Mouse (Mus musculus) embryonic facial prominence, embryonic 11.5 days (tissue): ENCODE results near the gene Rere. TPM values are rescaled to one million over a fixed set of nuclear protein-coding genes. Genes with fewer than 3 reads are reported as not detected.

ENCODE experiments used
- ATAC-seq: fragments of 200-750 bp; cut with Nextera tagmentation; replicated peaks from 2 replicates; pipeline ENCODE4 v1.8.0; 2017; ENCODE audit warnings: low read depth; ENCODE audit not compliant: insufficient number of reproducible peaks, low FRiP score, low TSS enrichment
- DNase-seq: peaks from one replicate; pipeline ENCODE4 v3.0.0-alpha.2; 2015; ENCODE audit warnings: low spot score
- H3K27ac ChIP-seq: fragments of 300-500 bp; sonication (generic); replicated peaks from 2 replicates; pipeline ENCODE4 v1.5.1; 2014; ENCODE audit warnings: mild to moderate bottlenecking, low read depth, low read length, control low read depth
- H3K27me3 ChIP-seq: fragments of 300-500 bp; sonication (generic); 2 replicates; pipeline ENCODE4 v1.6.1; 2014; ENCODE audit warnings: mild to moderate bottlenecking, low read length, moderate library complexity, mixed read lengths; ENCODE audit not compliant: control insufficient read depth, insufficient read depth
- H3K36me3 ChIP-seq: fragments of 300-500 bp; sonication (generic); replicated peaks from 2 replicates; pipeline ENCODE4 v1.6.1; 2014; ENCODE audit warnings: low read depth, mild to moderate bottlenecking, low read length, moderate library complexity, mixed read lengths; ENCODE audit not compliant: control insufficient read depth, insufficient read depth
- H3K4me1 ChIP-seq: fragments of 300-500 bp; sonication (generic); 2 replicates; pipeline ENCODE4 v1.6.1; 2014; ENCODE audit warnings: low read length, mixed read lengths; ENCODE audit not compliant: control insufficient read depth, insufficient read depth
- H3K4me2 ChIP-seq: fragments of 300-500 bp; sonication (generic); 2 replicates; pipeline ENCODE4 v1.6.1; 2014; ENCODE audit warnings: low read depth, mild to moderate bottlenecking, control low read depth, low read length, moderate library complexity
- H3K4me3 ChIP-seq: fragments of 300-500 bp; sonication (generic); 2 replicates; pipeline ENCODE4 v1.5.1; 2014; ENCODE audit warnings: low read depth, low read length, control low read depth
- H3K9ac ChIP-seq: fragments of 300-500 bp; sonication (generic); replicated peaks from 2 replicates; pipeline ENCODE4 v1.6.1; 2014; ENCODE audit warnings: mild to moderate bottlenecking, control low read depth, low read length
- H3K9me3 ChIP-seq: fragments of 300-500 bp; sonication (generic); replicated peaks from 2 replicates; pipeline ENCODE4 v1.6.1; 2016; ENCODE audit warnings: mild to moderate bottlenecking, low read length, inconsistent platforms, mixed read lengths; ENCODE audit not compliant: control insufficient read depth
- WGBS: fragments of 180-500 bp; shearing (Covaris S2); extraction: QIAGEN DNeasy Blood & Tissue Kit; methylation state at CpG from one replicate; pipeline ENCODE4 v1.1.7; 2014; 5-methylcytosine and 5-hydroxymethylcytosine counted together
- polyA plus RNA-seq: library from polyadenylated mRNA; unstranded; fragments of >200 nt; fragmentation: Nextera tagmentation; extraction: Ambion mirVana; gene quantifications from 2 replicates; pipeline ENCODE4 v1.2.1, GENCODE M21; 2014

The Rere gene
- polyA plus RNA-seq, 1 experiment from 2014 or later, result 22.9 TPM

DNA sequence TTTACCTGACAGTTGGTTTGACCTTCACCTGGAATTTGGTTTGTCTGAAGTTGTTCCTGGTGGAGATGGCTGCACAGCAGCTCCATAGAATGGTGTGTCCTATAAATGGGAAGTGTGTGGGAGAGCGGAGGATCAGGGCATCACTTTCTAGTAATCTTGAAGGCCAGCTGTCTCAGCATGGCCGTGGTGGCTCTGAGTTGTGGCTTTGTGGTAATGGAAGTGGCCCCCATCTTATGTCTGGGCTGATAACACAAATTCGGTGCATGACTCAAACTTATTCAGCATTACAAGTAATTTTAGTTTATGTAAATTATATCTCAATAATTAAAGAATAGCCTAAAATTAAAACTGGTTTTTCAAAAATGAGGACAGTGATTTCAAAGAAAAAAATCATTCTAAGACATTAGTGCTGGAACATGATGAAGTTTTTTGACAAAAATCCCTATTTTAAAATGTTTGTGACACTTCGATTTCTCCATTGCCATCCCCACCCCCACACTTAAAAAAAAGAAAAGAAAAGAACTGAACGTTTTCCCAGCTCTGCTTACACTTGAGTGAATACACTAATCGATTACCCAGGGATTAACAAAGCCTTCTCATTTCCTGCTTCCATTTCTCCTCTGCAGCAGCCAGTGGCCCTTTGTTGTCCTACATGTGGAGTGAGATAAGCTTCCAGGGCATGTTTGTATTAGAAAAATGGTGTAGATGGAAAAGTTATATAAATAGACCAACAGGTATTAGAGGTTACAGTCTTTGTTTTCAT, 180.2 kb downstream of the Rere start:
- no peaks in the 10 kb centered on the region for H3K9me3 ChIP-seq
- no peaks in the 10 kb centered on the region; the same call in 1 of the 2 replicates for H3K4me1 ChIP-seq
- WGBS, result 35% methylated on average over 6 of the region's 6 CpGs
- ATAC-seq (no peak), DNase-seq (no peak)
- H3K27ac ChIP-seq, result no peak overlapping the region
- H3K9ac ChIP-seq, result no peak overlapping the region
- H3K4me3 ChIP-seq, result no peak overlapping the region
- H3K4me2 ChIP-seq, result no peak overlapping the region
- no peaks in the 10 kb centered on the region for H3K36me3 ChIP-seq
- H3K27me3 ChIP-seq, result no peaks in the 10 kb centered on the region

DNA sequence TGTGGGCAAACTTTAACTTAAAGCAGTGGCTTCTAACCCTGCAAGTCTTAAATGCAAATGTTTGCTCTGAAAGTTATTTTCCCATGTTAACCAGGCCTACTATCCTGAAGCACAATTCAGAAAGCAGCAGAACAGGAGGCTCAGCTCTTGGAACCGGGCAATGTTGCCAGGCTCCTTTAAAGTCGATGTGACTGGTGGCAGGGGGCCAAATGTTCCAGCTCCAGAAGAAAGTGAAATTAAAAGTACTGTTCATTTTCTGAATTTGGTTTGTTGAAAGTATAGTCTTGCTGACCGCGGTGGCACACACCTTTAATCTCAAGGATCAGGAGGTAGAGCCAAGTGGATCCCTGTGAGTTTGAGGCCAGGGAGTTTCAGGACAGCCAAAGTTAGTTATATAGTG, 180.9 kb downstream of the Rere start:
- Histone ChIP-seq H3K9me3 (no peaks in the 10 kb centered on the region), H3K4me1 (no peaks in the 10 kb centered on the region; the same call in 1 of the 2 replicates), H3K27me3 (no peaks in the 10 kb centered on the region), H3K9ac (no peak overlapping the region), H3K36me3 (no peaks in the 10 kb centered on the region), H3K4me3 (no peak overlapping the region), H3K27ac (no peak overlapping the region), H3K4me2 (no peak overlapping the region)
- WGBS, result 83% methylated on average over 4 of the region's 4 CpGs
- ATAC-seq (no peak), DNase-seq (no peak)

DNA sequence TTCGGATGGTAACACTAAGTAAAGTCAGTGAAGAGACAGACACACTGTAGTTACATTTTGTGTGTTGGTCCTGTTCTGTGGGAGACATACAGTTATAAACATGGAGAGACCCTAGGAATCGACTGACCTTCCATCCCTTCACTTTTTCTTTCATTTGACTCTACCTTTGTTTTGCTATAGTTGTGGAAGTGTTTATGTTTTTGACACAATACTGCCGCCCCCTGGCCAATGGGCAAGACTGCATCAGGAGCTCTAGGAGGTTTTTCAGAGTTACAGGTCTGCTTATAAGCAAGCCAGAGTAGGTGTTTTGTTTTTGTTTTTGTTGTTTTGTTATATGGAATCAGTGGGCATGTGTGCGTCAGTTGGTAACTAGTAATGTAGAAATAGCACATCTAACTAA, 184.3 kb downstream of the Rere start:
- DNase-seq, result peak; percentile 74
- Histone ChIP-seq H3K36me3 (no peaks in the 10 kb centered on the region; the same call in 1 of the 2 replicates), H3K9me3 (no peaks in the 10 kb centered on the region), H3K4me2 (no peak overlapping the region), H3K4me1 (no peaks in the 10 kb centered on the region; the same call in 1 of the 2 replicates), H3K27me3 (no peaks in the 10 kb centered on the region), H3K9ac (no peak overlapping the region), H3K27ac (no peak overlapping the region), H3K4me3 (no peak overlapping the region)
- WGBS, result 49% methylated on average over 4 of the region's 4 CpGs
- ATAC-seq, result no peak

DNA sequence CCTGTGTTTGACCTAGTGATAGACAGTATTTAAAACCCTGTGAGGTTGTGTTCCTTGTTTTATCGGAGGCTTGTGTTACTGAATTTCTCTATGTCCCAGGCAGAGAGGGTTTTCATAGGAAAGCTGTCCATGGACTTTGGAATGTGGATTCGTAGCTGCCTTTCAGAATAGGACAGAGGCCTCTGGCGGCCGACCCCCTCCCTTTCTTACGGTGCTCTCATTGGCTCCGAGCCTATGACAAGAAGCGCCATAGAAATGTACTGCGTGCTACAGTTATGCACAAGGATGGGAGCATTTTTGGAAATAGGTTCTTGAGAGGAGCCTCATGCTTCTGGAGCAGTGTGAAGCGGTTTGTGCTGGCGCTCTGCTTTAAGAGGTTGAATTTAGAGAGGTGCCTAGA, 187.8 kb downstream of the Rere start:
- Histone ChIP-seq H3K4me2 (no peak overlapping the region), H3K4me1 (no peaks in the 10 kb centered on the region; the same call in 1 of the 2 replicates), H3K4me3 (no peak overlapping the region), H3K9ac (no peak overlapping the region), H3K9me3 (no peaks in the 10 kb centered on the region), H3K27ac (no peak overlapping the region), H3K27me3 (no peaks in the 10 kb centered on the region), H3K36me3 (no peaks in the 10 kb centered on the region; the same call in 1 of the 2 replicates)
- 90% methylated on average over 10 of the region's 10 CpGs for WGBS
- DNase-seq, result no peak
- no peak for ATAC-seq

DNA sequence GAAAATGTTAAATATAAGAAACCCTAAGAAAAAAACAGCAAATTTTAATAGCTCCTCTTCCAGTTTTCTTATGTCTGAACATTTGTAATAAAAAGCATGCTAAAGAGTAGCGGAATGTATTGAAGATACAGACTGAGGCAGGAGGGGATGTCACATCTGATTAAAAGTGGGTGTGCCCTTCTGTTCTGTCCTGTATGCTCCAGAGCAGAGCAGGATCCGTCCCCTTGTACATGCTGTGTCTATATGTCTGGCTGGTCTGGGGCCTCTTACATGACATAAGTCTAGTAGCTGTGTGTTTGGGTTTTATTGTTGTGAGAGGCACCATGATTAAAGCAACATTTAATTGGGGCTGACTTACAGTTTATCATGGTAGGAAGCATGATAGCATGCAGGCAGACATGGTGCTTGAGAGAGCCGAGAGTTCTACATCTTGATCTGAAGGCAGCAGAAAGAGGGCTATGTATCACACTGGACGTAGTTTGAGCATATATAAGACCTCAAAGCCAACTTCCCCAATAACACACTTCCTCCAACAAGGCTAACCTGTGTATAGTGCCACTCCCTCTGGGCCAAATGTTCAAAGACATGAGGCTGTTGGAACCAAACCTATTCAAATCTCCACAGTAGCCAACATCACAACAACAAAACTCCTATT, 189.4 kb downstream of the Rere start:
- no peak overlapping the region for H3K9ac ChIP-seq
- no peak overlapping the region for H3K4me3 ChIP-seq
- 90% methylated on average over 4 of the region's 4 CpGs for WGBS
- H3K27me3 ChIP-seq, result no peaks in the 10 kb centered on the region
- no peaks in the 10 kb centered on the region; the same call in 1 of the 2 replicates for H3K36me3 ChIP-seq
- no peak overlapping the region for H3K4me2 ChIP-seq
- DNase-seq (no peak), ATAC-seq (no peak)
- H3K9me3 ChIP-seq, result no peaks in the 10 kb centered on the region
- H3K27ac ChIP-seq, result no peak overlapping the region
- H3K4me1 ChIP-seq, result no peaks in the 10 kb centered on the region

DNA sequence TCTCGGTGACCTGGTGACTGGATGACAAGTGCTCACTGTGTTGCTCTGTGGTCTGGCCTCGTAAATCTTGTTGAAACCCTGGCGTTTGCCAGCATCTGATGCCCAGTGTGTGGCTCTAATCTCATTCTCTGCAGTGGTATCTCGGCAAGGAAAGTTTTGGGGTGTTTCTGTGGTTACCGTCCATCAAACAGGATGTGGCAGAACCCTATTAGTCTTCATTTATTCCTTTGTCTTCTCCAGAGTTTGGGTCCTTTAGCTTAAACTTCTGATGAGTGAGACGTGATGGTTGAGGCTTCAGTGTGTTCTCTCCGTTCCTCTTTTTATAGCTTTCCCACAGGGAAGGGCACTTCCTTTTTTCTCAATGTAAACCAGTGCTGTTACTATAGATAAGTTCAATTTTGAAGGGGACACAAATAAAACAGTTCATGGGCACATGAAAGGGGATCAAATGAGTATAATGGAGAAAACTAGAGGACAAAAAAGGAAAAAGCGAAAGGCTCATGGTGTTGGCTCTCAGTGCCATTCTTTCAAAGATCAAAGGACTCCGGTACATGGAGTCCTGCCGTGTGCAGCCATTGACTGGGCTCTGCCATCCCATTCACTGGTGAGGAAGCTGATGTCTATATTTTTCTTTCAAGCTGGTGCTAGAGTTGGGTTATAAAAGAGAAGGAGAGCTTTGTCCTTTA, 191.4 kb downstream of the Rere start:
- no peak for ATAC-seq
- no peak overlapping the region for H3K27ac ChIP-seq

DNA sequence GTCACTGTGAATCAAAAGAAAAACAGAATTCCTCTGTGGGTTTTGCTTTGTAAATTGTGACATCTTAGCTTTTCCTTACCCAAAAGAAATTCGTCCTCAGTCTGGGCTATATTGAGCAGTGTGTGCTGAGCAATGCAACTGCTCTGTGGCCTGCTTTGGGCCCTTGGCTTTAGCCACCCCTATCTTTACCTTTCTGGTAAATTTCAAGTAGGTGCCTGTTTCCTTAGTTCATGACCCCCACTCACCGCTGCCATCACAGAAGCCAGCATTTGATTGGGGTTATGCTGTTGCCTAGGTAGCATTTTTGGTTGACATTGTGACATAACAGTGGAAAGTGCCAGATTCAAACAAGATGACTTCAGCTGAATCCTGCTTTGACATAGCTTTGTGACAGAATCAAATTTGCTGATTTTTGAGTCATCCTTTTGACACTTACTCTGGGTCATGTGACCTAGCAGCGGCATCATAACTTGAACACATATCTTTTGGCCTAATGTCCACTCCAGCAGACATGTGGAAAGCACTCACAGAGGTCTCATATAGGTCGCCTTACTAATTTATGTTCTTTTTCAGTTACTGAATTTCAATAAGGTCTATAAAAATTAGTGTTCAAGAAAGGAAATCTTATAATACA, 192.1 kb downstream of the Rere start:
- Histone ChIP-seq H3K36me3 (no peaks in the 10 kb centered on the region; the same call in 1 of the 2 replicates), H3K4me1 (no peaks in the 10 kb centered on the region), H3K27me3 (no peaks in the 10 kb centered on the region), H3K4me3 (no peak overlapping the region), H3K9me3 (no peaks in the 10 kb centered on the region), H3K9ac (no peak overlapping the region), H3K4me2 (no peak overlapping the region), H3K27ac (no peak overlapping the region)
- 80% methylated on average over 4 of the region's 4 CpGs for WGBS
- ATAC-seq (no peak), DNase-seq (no peak)

More for the DNA sequence above, 191.4 kb downstream of the Rere start:
- Histone ChIP-seq H3K4me1 (no peaks in the 10 kb centered on the region), H3K9ac (no peak overlapping the region), H3K36me3 (no peaks in the 10 kb centered on the region; the same call in 1 of the 2 replicates), H3K4me2 (no peak overlapping the region), H3K9me3 (no peaks in the 10 kb centered on the region), H3K27me3 (no peaks in the 10 kb centered on the region), H3K4me3 (no peak overlapping the region)
- 55% methylated on average over 10 of the region's 10 CpGs for WGBS
- no peak for DNase-seq
